Mouse (Mus musculus): Measurements from ENCODE around the gene Tcte1. TPM values are rescaled to one million over a fixed set of nuclear protein-coding genes. Genes with fewer than 3 reads are reported as not detected.

Tcte1 gene
- total and polyA plus RNA-seq, 2 experiments from 2014 or later = 1.2 to 4.2 TPM

GRCm38 (mm10) chr17:45505941-45506465 lies 17.2 kb upstream of the Tcte1 start:
- no peaks in the 10 kb centered on the region for H3K4me1 ChIP-seq (ENCODE audit: insufficient read depth, low read length)
- no peaks in the 10 kb centered on the region for H3K27me3 ChIP-seq (ENCODE audit: insufficient read depth, low read length)
- H3K4me3 ChIP-seq (ENCODE audit: low read depth, low read length) = no peak overlapping the region
- no peaks in the 10 kb centered on the region for H3K9me3 ChIP-seq (ENCODE audit: low read length)
- WGBS = 80% methylated on average over 6 of the region's 6 CpGs
- no peak overlapping the region for H3K9ac ChIP-seq (replicated peaks; ENCODE audit: low read length, poor library complexity, severe bottlenecking)
- no peak for DNase-seq (ENCODE audit: low spot score)
- H3K4me2 ChIP-seq (ENCODE audit: low read depth, low read length, poor library complexity, severe bottlenecking) = no peak overlapping the region
- no peak for ATAC-seq (ENCODE audit: low FRiP score)
- H3K27ac ChIP-seq (ENCODE audit: low read depth, low read length) = no peak overlapping the region
- TF ChIP-seq CTCF (IDR thresholded peaks at IDR 0.05) = no peak
- peaks cover 7% of the 10 kb centered on the region for H3K36me3 ChIP-seq (ENCODE audit: insufficient read depth, low read length)

DNA sequence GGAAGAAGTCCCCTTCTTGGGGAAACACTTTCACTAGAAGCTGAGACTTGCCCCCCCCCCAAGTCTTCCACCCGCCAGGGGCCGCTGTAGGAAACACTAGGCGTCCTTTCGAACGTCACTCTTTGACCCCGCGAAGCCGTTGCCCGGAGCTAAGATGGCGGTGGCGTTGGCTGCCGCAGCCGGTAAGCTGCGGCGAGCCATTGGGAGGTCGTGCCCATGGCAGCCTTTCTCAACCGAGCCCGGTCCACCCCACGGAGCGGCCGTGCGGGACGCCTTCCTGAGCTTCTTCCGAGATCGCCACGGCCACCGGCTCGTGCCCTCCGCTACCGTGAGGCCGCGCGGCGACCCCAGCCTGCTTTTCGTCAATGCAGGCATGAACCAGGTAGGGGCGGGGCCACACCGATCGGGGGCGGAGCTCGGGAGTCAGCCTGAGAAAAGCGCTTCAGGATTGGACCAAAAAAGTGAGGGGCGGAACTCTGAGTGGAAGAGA lies 16.5 kb upstream of the Tcte1 start, which contains the start of gene Aars2:
Aars2 (plus strand) TSS at position 142 of the 490 bp plus-strand sequence.
- WGBS = under 1% methylated on average over 42 of the region's 42 CpGs
- peak within 1 kb of the TSS; percentile 93 for H3K27ac ChIP-seq (ENCODE audit: low read depth, low read length)
- H3K4me1 ChIP-seq (ENCODE audit: insufficient read depth, low read length) = no peaks in the 10 kb centered on the region
- peak; percentile 94 for TF ChIP-seq CTCF (IDR thresholded peaks at IDR 0.05)
- peak within 1 kb of the TSS; percentile 71 for H3K4me3 ChIP-seq (ENCODE audit: low read depth, low read length)
- H3K36me3 ChIP-seq (ENCODE audit: insufficient read depth, low read length) = peaks cover 7% of the 10 kb centered on the region
- H3K27me3 ChIP-seq (ENCODE audit: insufficient read depth, low read length) = no peaks in the 10 kb centered on the region
- peak; percentile 92 for ATAC-seq (ENCODE audit: low FRiP score)
- H3K4me2 ChIP-seq (ENCODE audit: low read depth, low read length, poor library complexity, severe bottlenecking) = peak within 1 kb of the TSS; percentile 41
- peak within 1 kb of the TSS; percentile 86 for H3K9ac ChIP-seq (replicated peaks; ENCODE audit: low read length, poor library complexity, severe bottlenecking)
- no peaks in the 10 kb centered on the region for H3K9me3 ChIP-seq (ENCODE audit: low read length)
- DNase-seq (ENCODE audit: low spot score) = peak; percentile 97

- H3K9me3 ChIP-seq (ENCODE audit: low read length) = no peaks in the 10 kb centered on the region
- no peak overlapping the region for H3K27ac ChIP-seq (ENCODE audit: low read depth, low read length)
- H3K4me1 ChIP-seq (ENCODE audit: insufficient read depth, low read length) = no peaks in the 10 kb centered on the region
- H3K36me3 ChIP-seq (ENCODE audit: insufficient read depth, low read length) = peaks cover 11% of the 10 kb centered on the region
- H3K9ac ChIP-seq (replicated peaks; ENCODE audit: low read length, poor library complexity, severe bottlenecking) = no peak overlapping the region
- WGBS = 91% methylated on average over 4 of the region's 4 CpGs
- DNase-seq (ENCODE audit: low spot score) (no peak), ATAC-seq (ENCODE audit: low FRiP score) (no peak)
- no peak for TF ChIP-seq CTCF (IDR thresholded peaks at IDR 0.05)
- H3K4me2 ChIP-seq (ENCODE audit: low read depth, low read length, poor library complexity, severe bottlenecking) = no peak overlapping the region
- no peaks in the 10 kb centered on the region for H3K27me3 ChIP-seq (ENCODE audit: insufficient read depth, low read length)
- H3K4me3 ChIP-seq (ENCODE audit: low read depth, low read length) = no peak overlapping the region
Measured at GRCm38 (mm10) chr17:45510871-45511270, 12.4 kb upstream of the Tcte1 start.

DNA sequence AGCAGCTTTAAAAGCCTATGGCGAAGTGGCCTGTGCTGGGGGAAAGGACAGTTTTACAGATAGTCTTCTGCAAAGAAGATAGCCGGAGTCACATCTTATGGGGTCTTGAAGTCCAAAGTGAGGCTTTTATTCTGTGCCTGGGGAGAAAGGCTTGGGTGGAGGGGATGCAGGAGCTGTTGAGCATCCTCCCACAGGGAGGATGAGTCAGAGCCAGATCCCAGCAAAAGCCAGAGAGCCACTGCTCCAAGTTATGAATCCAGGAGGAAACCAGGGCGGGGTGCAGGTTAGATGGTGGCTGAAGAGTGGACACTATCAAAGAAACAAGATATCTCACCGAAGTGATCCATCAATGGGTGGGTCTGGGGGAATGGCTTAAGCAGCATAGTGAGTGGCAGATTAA lies 11.5 kb upstream of the Tcte1 start:
- Histone ChIP-seq H3K4me1 (ENCODE audit: insufficient read depth, low read length) (no peaks in the 10 kb centered on the region), H3K9ac (replicated peaks; ENCODE audit: low read length, poor library complexity, severe bottlenecking) (no peak overlapping the region), H3K4me3 (ENCODE audit: low read depth, low read length) (no peak overlapping the region), H3K27me3 (ENCODE audit: insufficient read depth, low read length) (no peaks in the 10 kb centered on the region), H3K4me2 (ENCODE audit: low read depth, low read length, poor library complexity, severe bottlenecking) (no peak overlapping the region), H3K36me3 (ENCODE audit: insufficient read depth, low read length) (peaks cover 11% of the 10 kb centered on the region), H3K9me3 (ENCODE audit: low read length) (no peaks in the 10 kb centered on the region), H3K27ac (ENCODE audit: low read depth, low read length) (no peak overlapping the region)
- ATAC-seq (ENCODE audit: low FRiP score) (no peak), DNase-seq (ENCODE audit: low spot score) (no peak)
- 92% methylated on average over 4 of the region's 4 CpGs for WGBS
- no peak for TF ChIP-seq CTCF (IDR thresholded peaks at IDR 0.05)

- ATAC-seq (ENCODE audit: low FRiP score) (no peak), DNase-seq (ENCODE audit: low spot score) (no peak)
- TF ChIP-seq CTCF (IDR thresholded peaks at IDR 0.05) = no peak
- no peaks in the 10 kb centered on the region for H3K9me3 ChIP-seq (ENCODE audit: low read length)
- H3K4me2 ChIP-seq (ENCODE audit: low read depth, low read length, poor library complexity, severe bottlenecking) = no peak overlapping the region
- H3K36me3 ChIP-seq (ENCODE audit: insufficient read depth, low read length) = peaks cover 25% of the 10 kb centered on the region
- H3K4me3 ChIP-seq (ENCODE audit: low read depth, low read length) = no peak overlapping the region
- H3K27ac ChIP-seq (ENCODE audit: low read depth, low read length) = no peak overlapping the region
- 45% methylated on average over 15 of the region's 15 CpGs for WGBS
- H3K4me1 ChIP-seq (ENCODE audit: insufficient read depth, low read length) = no peaks in the 10 kb centered on the region
- H3K27me3 ChIP-seq (ENCODE audit: insufficient read depth, low read length) = no peaks in the 10 kb centered on the region
- no peak overlapping the region for H3K9ac ChIP-seq (replicated peaks; ENCODE audit: low read length, poor library complexity, severe bottlenecking)
Measured at GRCm38 (mm10) chr17:45515204-45515726, 8.0 kb upstream of the Tcte1 start.

DNA sequence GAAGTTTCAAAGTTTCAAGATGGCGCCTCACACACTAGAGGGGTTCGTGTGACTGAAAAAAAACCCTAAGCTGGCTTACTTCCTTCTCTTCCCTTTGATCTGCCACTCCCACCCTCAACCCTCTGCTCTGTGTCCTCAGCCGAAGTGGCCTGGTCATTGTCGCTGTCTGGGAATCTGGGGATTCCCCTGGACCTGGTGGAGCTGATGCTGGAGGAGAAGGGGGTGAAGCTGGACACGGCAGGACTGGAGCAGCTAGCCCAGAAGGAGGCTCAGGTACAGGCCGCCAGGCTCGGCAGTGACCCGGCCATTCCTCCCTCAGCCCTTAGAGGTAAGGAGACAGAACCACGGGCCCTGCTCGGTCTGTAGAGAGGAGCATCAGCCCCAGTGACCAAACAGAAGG lies 7.4 kb upstream of the Tcte1 start:
- Histone ChIP-seq H3K4me1 (ENCODE audit: insufficient read depth, low read length) (no peaks in the 10 kb centered on the region), H3K9ac (replicated peaks; ENCODE audit: low read length, poor library complexity, severe bottlenecking) (no peak overlapping the region), H3K4me3 (ENCODE audit: low read depth, low read length) (no peak overlapping the region), H3K36me3 (ENCODE audit: insufficient read depth, low read length) (peaks cover 25% of the 10 kb centered on the region), H3K4me2 (ENCODE audit: low read depth, low read length, poor library complexity, severe bottlenecking) (no peak overlapping the region), H3K27ac (ENCODE audit: low read depth, low read length) (no peak overlapping the region), H3K9me3 (ENCODE audit: low read length) (no peaks in the 10 kb centered on the region), H3K27me3 (ENCODE audit: insufficient read depth, low read length) (no peaks in the 10 kb centered on the region)
- TF ChIP-seq CTCF (IDR thresholded peaks at IDR 0.05) = no peak
- 86% methylated on average over 10 of the region's 10 CpGs for WGBS
- ATAC-seq (ENCODE audit: low FRiP score) (no peak), DNase-seq (ENCODE audit: low spot score) (no peak)

Data from midbrain, postnatal 0 days (tissue).